Mouse (Mus musculus) gastrocnemius, postnatal 10 days (tissue): ENCODE measurements around the gene A4galt. TPM values are rescaled to one million over a fixed set of nuclear protein-coding genes. Genes with fewer than 3 reads are reported as not detected.
A peak's percentile ranks its signal among the peaks of the same experiment; 100 is the strongest.

Experiments used
- DNase-seq: peaks from one replicate; pipeline ENCODE4 v3.0.0; 2021; ENCODE audit warnings: mixed read lengths
- total RNA-seq, 2 experiments: library from RNA; stranded (reverse); gene quantifications; 2 replicates each; pipeline ENCODE4 v1.2.3; 2021

A4galt gene
- total RNA-seq, 2 experiments from 2014 or later: 5.3 to 7.0 TPM

DNA sequence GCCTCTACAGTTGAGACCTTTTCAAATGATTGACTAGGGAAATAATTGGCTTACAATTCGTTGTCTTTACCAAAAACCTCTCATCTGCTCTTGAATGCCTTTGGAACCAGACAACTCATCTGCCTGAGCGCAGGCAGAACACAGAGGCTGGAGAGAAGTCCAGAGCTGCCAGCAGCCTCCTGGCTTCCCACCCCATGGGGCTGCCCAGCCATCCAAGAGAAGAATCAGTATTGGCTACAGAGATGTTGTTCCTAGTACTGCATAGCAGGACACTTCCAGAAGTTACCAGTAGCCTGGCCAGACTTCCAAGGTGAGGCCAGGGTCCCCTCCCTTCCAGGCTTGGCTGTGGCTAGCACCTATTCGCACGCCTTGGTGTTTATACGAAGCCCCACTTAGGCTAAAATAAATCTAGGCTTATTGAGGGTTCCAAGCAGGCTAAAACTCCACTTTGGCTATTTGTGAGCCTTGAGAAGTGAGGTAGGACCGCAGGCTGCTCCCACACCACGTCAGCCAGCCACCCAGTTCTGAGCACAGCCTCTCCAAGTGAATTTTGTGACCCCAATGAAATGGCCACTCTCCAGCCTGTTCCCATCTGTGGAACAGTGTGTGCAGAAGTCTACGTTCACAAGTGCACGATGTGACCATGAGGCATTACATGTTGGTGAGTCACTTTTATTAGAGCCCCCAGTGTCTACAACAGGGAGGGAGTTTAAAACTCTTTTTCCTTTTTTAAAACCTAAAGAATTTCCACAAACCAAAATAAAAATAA is 25.3 kb downstream of the A4galt start:
- DNase-seq: no peak

DNA sequence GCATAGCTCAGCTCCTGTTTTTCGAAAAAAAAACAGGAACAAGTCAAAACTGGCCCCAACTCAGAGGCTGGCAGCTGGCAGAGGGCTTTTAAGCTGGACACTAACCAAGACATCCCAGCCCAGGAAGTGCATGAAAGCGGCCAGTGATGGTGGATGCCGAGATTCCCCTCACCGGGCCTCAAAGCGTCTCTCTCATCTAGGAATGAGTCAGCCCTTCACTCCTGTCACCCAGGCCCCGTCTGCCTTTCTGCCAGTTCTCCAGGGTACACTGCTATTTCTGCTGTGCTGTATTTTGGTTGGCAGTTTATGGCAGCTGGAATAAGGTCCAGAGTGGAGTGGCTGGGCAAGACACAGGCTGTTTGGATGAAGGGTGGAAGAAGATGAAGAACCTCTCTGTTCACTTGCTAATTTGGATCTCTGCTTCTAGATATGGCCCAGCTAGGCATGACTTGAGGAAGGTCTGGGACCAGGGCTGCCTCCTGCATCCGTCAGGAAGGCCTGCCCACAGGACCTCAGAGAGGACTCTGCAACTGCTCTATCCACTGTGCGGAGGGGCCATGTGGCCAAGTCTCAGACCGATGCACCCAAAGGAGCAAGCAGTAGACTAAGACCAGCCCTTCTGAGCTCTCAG is 27.3 kb downstream of the A4galt start:
- peak; percentile 48 for DNase-seq

DNA sequence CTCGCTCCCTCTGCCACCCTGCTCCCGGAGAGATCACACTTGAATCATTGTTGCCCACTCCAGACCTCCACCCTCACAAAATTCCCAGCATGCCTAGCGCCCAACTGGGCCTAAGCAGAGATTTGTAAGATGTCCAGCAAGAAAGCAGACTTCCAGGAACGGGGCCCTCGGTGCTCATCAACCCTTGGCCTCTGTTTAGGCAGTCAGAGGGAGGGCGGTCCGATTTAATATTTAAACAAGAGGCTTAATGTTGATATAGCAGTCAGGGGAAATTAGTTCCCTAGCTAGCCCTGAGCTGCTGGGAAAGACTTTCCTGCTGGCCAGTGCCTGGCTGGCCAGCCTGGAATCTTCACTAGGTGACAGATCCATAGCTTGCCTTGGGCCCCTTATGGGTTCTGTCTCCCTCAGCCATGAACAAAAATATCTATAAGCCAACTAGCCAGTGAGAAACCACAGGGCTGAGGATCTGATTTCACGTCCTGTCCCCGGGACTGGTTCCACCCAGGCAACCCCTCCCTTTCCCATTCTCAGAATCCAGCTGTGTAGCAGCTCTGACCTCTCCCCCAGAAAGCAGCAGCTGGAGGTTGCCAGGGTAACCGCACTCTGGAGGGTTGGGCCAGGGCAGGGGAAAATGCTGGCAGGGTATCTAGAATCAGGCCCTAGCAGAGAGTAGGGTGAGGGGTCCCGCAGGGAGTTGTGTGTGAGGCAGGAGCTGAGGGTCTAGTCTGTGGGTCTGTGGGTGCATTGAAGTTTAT is 28.2 kb downstream of the A4galt start:
- DNase-seq: peak; percentile 68

DNA sequence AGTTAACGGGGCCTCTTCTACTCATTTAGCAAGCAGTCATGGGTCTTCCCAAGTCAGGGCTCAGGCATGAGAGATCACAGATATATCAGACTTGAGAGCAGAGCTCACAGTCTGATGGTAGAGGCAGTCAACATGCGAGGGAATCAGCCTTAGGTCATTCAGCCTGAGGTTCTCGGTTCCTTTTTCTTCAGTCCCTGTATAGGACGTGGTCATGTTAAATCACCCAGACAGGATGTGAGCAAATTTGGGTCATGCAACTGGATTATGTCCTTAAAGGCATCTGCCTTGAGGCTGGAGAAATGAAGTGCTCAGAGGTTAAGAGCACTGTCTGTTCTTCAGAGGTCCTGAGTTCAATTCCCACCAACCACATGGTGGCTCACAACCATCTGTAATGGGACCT is 29.9 kb downstream of the A4galt start:
- DNase-seq: no peak

DNA sequence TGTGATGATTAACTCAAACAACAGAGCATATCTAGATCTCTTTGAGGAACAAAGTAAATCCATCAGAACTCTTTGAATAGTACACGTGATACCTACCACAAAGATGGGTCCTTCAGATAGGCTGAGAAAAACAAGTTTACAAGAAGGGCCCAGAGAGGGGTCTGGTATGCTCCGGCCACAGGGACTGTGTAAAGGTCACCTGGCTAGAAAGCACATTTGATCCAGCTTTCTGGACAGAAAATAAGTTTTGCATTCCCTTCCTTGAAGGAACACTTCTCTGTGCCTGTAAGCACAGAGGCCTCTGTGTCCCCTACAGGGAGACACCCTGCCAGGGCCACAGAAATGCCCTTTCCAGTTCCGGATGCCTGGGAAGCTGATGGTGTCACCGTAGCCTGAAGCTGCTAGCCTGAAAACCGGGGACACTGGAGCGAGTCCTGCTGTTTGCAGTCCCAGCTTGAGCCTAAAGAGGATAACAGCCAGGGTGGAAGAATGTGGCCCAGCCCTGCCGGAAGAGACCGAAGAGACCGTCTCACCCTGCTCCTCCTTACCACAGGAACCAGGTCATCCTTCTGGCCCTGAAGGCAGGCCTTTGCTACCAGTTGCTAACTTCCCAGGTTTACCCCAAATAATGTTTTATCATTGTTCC is 31.1 kb downstream of the A4galt start:
- no peak for DNase-seq

DNA sequence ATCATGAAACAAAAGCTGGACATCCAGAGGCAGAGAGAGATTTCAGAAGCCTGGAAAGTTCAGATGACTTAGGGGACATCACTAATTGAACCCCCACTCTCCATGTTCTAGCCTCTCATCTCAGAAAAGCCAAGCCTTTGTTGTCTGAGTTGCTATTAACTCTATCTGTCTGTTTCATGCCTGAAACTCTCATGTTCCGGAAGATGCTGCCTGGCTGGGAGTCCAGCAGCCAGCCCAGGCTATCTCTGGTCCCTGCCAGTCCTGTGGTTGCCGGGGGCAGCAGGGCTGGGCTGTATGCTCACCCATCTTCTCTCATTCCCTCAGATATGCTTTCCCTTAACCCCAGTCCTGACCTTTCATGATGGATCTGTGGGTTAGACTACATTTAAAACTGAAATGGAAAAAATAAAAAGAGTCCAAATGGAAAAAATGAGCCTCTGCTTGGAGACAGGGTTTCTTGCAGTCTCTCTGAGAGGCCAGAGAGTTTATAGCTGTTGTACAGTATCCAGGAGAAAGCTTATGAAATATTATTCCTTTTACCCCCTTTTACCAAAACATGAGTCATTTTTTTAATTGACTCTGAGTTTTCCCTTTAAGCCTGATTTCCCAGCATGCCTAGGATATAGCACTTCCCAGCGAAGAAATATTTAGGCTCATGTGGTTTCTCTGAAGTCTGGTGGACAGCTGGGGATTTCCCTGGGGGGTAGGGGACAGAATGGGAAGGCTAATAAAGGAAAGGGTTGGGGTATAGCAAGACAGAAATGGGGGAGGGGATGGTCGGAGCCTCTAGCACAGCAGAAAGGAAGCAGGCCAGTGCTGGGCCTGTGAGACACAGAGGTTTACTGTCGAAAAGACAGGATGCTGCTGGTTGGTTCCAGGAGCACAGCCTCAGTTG is 36.0 kb downstream of the A4galt start:
- no peak for DNase-seq

DNA sequence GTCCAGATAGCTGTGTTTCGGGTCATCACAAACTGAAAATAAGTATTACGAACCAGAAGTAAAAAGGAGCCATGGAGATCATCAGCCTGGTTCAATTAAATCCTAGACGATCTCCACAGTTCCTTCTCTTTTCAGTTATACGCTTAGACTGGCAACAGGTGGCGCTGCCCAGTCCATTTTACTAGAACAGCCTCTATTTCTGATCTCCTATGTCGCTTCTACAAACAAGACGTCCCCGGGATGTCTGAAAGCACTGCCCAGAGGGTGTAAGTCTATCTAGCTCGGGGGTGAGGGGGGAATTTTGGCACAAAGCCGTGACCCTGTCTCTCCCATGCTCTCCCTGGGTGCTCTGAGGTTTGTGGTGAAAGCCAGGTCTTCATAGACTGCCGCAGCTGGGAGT is 41.3 kb downstream of the A4galt start:
- peak; percentile 66 for DNase-seq

DNA sequence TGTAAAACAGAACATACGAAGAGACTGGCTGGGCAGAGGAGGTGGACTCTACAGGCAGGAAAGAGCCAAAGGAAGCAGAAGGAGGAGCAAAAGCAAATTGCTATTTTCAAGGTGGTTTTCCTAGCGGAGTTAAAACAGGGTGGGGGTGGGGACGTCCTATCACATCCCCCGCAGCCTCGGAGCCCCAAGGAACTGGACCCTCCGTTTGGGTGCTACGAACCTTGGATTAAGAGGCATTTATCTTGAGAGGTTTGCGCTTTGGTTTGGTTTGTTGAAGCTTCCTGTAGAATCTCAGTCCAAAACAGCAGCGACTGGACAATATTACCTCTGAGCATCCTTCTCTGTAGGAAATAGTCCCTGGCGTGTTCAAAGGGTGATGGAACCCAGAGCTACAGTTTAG is 41.9 kb downstream of the A4galt start:
- DNase-seq: no peak

DNA sequence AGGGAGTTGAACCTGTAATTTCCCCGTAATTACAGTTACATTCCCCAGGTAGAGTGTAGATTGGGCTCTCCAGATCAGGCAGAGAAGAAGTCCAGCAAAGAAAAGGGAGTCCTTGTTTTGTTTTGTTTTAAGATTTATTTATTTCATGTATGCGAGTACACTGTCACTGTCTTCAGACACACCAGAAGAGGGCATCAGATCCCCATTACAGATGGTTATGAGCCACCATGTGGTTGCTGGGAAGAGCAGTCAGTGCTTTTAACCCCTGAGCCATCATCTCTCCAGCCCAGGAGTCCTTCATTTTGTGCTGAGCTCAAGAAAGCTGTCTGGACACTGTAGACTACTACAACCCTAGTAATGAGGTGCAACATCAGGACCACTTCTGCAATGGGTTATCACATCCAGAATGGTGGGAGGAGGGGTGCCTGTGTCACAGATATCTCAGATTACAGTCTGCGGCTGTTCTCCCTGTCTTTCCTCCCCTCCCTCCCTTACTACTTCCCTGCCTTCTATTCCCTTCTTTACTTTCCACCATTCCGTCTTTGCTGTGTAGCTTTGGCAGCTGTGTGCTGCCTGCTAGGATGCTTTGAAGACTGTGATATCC is 42.4 kb downstream of the A4galt start:
- DNase-seq: no peak

DNA sequence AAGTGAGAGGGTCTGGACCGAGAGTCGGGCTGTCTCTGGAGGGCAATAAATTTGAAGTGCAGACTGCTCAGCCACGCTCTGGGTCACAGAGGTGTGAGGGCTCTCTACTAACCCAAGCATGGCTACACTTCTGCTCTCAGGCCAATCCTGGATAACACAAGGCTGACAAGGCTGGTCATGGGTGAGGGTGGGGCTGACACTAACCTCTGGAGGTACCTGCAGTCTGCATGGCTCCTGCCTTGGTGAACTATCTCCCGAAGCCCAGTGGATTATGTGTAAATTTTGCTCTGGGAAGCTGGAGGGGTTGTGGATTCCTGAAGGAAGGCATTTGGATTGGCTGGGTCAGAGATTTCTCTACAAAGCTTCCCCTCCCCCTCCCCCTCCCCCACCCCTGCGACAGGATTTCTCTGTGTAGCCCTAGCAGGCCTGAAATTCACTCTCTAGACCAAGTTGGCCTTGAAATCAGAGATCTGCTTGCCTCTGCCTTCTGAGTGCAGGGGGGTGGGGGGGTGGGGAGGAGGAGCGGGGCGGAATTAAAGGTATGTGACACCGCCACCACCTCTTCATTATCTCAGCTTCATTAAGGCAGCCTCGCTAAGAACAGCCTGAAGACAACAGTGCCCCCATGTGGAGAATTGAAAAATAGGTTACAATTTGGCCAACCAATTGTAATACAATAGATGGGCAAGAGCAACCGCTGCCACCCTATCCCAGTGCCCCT is 46.7 kb downstream of the A4galt start:
- no peak for DNase-seq

DNA sequence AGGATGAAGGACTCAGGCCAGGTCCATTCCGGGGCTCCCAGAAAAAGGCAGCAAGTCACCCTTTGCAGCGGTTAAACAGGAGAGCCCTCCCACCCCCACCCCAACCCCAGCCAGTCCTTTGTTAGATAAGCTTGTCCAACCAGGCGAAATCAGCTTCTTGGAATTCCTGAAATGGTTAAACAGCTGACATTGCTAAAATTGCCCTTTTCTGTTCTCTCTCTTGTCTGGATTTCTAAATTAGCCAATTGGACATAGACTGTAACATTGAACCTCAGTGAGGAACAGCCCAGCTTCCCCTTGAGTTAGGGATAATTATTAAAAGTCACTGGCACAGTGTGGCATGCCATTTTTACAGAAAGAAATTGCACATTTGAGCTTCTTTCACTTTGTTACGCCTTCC is 49.2 kb downstream of the A4galt start:
- no peak for DNase-seq

DNA sequence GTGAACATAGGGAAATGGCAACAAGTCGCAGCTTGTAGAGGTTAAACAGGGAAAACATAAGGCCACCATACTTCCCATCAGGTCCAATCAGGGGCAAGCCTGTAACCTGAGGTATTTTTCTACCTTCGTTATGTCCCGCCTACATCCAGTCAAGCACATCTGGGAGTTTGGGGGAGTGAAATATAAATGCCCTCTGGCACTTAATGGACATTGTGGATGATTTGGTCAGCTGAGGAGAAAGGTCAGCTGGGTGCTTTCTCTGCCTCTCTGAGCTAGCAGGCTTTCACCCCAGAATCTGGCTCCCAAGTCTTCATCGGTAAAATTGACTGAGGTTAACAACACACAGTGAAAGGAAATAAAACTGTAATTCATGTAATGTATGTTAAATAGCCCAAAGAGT is 58.2 kb downstream of the A4galt start:
- no peak for DNase-seq

DNA sequence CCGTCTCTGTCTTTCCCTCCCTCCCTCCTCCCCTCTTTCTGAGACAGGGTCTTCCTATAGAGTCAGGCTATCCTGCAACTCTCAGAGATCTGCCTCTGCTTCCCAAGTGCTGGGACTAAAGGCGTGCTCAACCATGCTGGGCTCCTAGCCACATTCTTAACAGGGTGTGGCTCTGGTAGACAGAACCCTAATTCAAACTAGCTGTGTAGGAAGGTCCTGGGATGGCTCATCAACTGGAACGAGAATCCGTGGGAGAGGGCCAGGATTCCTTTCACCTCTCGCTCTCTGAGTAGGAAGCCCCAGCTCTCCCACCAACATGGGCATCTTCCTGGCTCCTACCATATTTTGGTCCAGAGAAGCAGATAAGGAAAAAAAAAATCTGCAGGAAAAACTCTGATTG is 69.2 kb downstream of the A4galt start:
- no peak for DNase-seq

DNA sequence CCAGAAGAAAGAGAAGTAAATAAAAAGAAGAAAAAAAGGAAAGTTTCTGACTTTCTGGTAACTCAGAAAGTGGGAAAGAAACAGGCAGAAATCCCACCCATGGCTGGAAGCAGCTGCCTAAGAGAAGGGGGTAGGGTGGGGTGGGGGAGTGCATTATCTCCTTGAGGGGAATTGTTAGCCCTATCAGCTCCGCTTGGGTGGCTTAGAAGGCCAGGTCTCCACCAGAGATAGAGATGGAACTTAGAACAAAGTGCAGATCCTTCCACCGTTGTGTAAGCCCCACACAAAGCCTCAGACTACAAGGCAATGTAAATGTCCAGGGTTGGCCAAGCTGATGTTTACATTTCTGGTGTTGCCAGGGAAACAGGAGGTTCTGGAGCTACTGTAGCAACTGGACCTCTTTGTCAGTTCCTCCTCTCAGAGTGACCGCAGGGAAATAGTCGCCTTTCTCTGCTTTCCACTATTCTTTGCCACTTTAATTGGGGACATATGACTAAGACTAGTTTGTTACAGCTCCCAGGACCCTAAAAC is 69.7 kb downstream of the A4galt start:
- no peak for DNase-seq

DNA sequence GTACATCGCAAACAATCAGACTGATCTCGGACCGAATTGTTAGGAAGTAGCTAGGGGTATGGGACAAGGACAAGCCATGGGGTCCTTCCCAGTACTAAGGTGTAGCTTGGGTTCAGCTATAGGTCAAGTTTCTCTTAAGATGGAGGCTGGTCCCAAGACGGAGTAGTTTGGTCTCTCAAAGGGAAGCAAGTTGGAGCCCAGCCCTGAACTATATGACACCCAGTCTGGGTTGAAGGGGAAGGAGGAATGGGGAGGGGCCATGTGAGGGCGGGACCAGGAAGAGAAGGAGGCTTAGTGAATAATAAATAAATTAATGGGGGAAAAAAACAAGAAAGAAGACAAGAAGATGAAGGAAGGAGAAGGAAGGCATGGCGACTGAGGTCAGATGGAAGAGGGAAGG is 71.6 kb downstream of the A4galt start:
- no peak for DNase-seq

Other genes with a start within 250 kb of the A4galt start
- gene Nfam1, start 218.5 kb downstream of the A4galt start, total RNA-seq: 1 to 10 TPM; 1.4 to 3.0 TPM
- 10 to 100 TPM; 34.8 to 35.4 TPM for gene Serhl, start 162.3 kb downstream of the A4galt start, total RNA-seq
- 10 to 100 TPM; 41.0 to 44.3 TPM for gene Rrp7a, start 129.0 kb downstream of the A4galt start, total RNA-seq
- 10 to 100 TPM; 33.8 to 43.3 TPM for gene Poldip3, start 102.4 kb downstream of the A4galt start, total RNA-seq
- 100 to 1,000 TPM in 1 of 2 experiments, 10 to 100 TPM in 1; 91.3 to 102 TPM for gene Cyb5r3, start 79.2 kb downstream of the A4galt start, total RNA-seq
- gene Arfgap3, start 98.5 kb upstream of the A4galt start, total RNA-seq: 10 to 100 TPM; 12.3 to 16.0 TPM
- gene Pacsin2, start 212.8 kb upstream of the A4galt start, total RNA-seq: 10 to 100 TPM; 42.8 to 44.4 TPM